Mouse (Mus musculus) neural tube, embryonic 12.5 days (tissue): Measurements from ENCODE around the gene Jrkl. TPM values are rescaled to one million over a fixed set of nuclear protein-coding genes. Genes with fewer than 3 reads are reported as not detected.

Experiments used
- ATAC-seq: fragments of 200-750 bp; cut with Nextera tagmentation; 2 replicates; pipeline ENCODE4 v1.8.0; 2017; ENCODE audit warnings: low read depth, mild to moderate bottlenecking, moderate TSS enrichment, moderate library complexity; ENCODE audit not compliant: low FRiP score
- H3K27ac ChIP-seq: fragments of 300-500 bp; sonication (generic); 2 replicates; pipeline ENCODE4 v1.5.1; 2016
- H3K27me3 ChIP-seq: fragments of 300-500 bp; sonication (generic); replicated peaks from 2 replicates; pipeline ENCODE4 v1.6.1; 2016; ENCODE audit warnings: mild to moderate bottlenecking
- H3K36me3 ChIP-seq: fragments of 300-500 bp; sonication (generic); 2 replicates; pipeline ENCODE4 v1.6.1; 2016; ENCODE audit warnings: mild to moderate bottlenecking
- H3K4me1 ChIP-seq: fragments of 300-500 bp; sonication (generic); 2 replicates; pipeline ENCODE4 v1.6.1; 2016
- H3K4me2 ChIP-seq: fragments of 300-500 bp; sonication (generic); replicated peaks from 2 replicates; pipeline ENCODE4 v1.6.1; 2016; ENCODE audit warnings: mild to moderate bottlenecking
- H3K4me3 ChIP-seq: fragments of 300-500 bp; sonication (generic); 2 replicates; pipeline ENCODE4 v1.5.1; 2016
- H3K9ac ChIP-seq: fragments of 300-500 bp; sonication (generic); 2 replicates; pipeline ENCODE4 v1.6.1; 2016; ENCODE audit warnings: mild to moderate bottlenecking
- H3K9me3 ChIP-seq: fragments of 300-500 bp; sonication (generic); 2 replicates; pipeline ENCODE4 v1.6.1; 2016; ENCODE audit warnings: mild to moderate bottlenecking
- WGBS: fragments of 180-500 bp; shearing (Covaris S2); methylation state at CpG from one replicate; pipeline ENCODE4 v1.1.7; 2016; 5-methylcytosine and 5-hydroxymethylcytosine counted together
- polyA plus RNA-seq: library from polyadenylated mRNA; unstranded; fragments of >200 nt; fragmentation: Nextera tagmentation; extraction: Ambion mirVana; gene quantifications from 2 replicates; pipeline ENCODE4 v1.2.1, GENCODE M21; 2016

Jrkl gene
- polyA plus RNA-seq, 1 experiment from 2014 or later: 14.6 TPM

DNA sequence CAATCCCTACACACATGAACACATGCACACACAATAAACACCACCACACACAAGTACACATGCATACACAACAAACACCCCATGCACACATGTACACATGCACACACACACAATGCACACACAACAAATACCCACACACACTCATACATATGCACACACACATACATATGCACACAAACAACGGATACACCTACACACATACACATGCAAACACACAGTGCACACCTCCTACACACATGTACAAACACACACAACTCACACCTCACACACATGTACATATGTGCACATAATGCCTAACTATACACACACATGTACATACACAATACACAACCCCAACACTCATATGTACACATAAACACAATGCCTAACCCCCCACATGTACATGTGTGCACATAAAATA lies 19.8 kb downstream of the Jrkl start:
- ATAC-seq: no peak
- Histone ChIP-seq H3K9me3 (no peaks in the 10 kb centered on the region), H3K27ac (no peak overlapping the region), H3K27me3 (no peaks in the 10 kb centered on the region), H3K4me3 (no peak overlapping the region), H3K4me2 (no peak overlapping the region), H3K4me1 (no peaks in the 10 kb centered on the region), H3K36me3 (no peaks in the 10 kb centered on the region), H3K9ac (no peak overlapping the region)
- WGBS: 81% methylated on average over 1 of the region's 1 CpGs

- H3K4me1 ChIP-seq: no peaks in the 10 kb centered on the region
- no peaks in the 10 kb centered on the region for H3K9me3 ChIP-seq
- H3K9ac ChIP-seq: no peak overlapping the region
- ATAC-seq: no peak
- 41% methylated on average over 2 of the region's 2 CpGs for WGBS
- H3K36me3 ChIP-seq: no peaks in the 10 kb centered on the region
- no peak overlapping the region for H3K4me2 ChIP-seq
- no peaks in the 10 kb centered on the region for H3K27me3 ChIP-seq
- H3K27ac ChIP-seq: no peak overlapping the region
- H3K4me3 ChIP-seq: no peak overlapping the region
Measured at GRCm38 (mm10) chr9:13206369-13206768, 39.3 kb downstream of the Jrkl start.

DNA sequence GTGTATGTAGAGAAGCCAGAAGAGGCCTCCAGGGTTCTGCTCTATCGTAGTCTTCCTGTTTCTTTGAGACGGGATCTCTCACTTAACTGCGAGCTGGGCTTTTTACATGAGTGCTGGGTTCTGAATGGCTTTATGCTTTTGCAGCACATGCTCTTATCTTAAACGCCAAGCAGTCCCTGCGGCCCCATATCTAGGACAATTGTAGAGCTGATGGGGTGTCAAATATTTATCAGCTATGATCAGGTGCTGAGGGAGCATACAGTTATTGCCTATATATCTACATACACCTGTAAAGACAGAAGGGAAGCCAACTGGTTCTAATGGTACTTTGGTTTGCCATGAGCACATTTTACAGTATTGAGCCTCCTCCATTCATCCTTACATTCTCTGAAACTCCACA lies 41.9 kb downstream of the Jrkl start:
- Histone ChIP-seq H3K9ac (no peak overlapping the region), H3K4me3 (no peak overlapping the region), H3K27ac (no peak overlapping the region), H3K4me2 (no peak overlapping the region), H3K4me1 (no peaks in the 10 kb centered on the region), H3K36me3 (no peaks in the 10 kb centered on the region), H3K27me3 (no peaks in the 10 kb centered on the region), H3K9me3 (no peaks in the 10 kb centered on the region)
- no peak for ATAC-seq
- 90% methylated on average over 5 of the region's 5 CpGs for WGBS

GRCm38 (mm10) chr9:13203109-13203508 lies 42.5 kb downstream of the Jrkl start:
- Histone ChIP-seq H3K27me3 (no peaks in the 10 kb centered on the region), H3K4me2 (no peak overlapping the region), H3K9me3 (no peaks in the 10 kb centered on the region), H3K4me1 (no peaks in the 10 kb centered on the region), H3K4me3 (no peak overlapping the region), H3K36me3 (no peaks in the 10 kb centered on the region), H3K9ac (no peak overlapping the region), H3K27ac (no peak overlapping the region)
- 95% methylated on average over 1 of the region's 1 CpGs for WGBS
- no peak for ATAC-seq

GRCm38 (mm10) chr9:13200079-13200478 lies 45.5 kb downstream of the Jrkl start:
- Histone ChIP-seq H3K9ac (no peak overlapping the region), H3K4me3 (no peak overlapping the region), H3K4me1 (no peaks in the 10 kb centered on the region), H3K27ac (no peak overlapping the region), H3K9me3 (no peaks in the 10 kb centered on the region), H3K4me2 (no peak overlapping the region), H3K36me3 (no peaks in the 10 kb centered on the region), H3K27me3 (no peaks in the 10 kb centered on the region)
- 82% methylated on average over 3 of the region's 3 CpGs for WGBS
- ATAC-seq: no peak

DNA sequence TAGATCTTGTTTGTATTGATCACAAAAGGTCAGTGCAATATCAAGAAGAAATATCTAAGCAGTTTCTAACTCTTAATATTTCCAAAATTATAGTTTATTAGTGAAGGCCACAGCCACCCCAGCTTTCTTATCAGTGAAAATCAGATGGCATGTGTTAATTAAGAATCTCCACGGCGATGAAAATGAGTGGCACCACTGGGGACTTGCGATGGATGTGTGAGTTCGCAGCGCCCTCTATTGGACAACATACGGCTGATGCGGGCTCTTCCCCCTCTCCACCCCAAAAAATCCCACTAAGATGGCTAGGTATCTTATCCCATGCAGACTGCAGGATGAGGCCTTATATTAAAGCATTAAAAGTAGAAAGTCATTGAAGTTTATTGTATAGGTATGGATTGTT lies 49.9 kb downstream of the Jrkl start:
- no peaks in the 10 kb centered on the region for H3K4me1 ChIP-seq
- 4% methylated on average over 7 of the region's 7 CpGs for WGBS
- ATAC-seq: peak; percentile 79
- no peaks in the 10 kb centered on the region for H3K9me3 ChIP-seq
- H3K27ac ChIP-seq: no peak overlapping the region
- no peak overlapping the region for H3K9ac ChIP-seq
- H3K27me3 ChIP-seq: no peaks in the 10 kb centered on the region
- 0 out of 2 replicates have a peak overlapping the region, but pooled peaks have one; percentile 33 for H3K4me2 ChIP-seq
- no peak overlapping the region for H3K4me3 ChIP-seq
- no peaks in the 10 kb centered on the region for H3K36me3 ChIP-seq

GRCm38 (mm10) chr9:13195268-13195667 lies 50.4 kb downstream of the Jrkl start:
- Histone ChIP-seq H3K27me3 (no peaks in the 10 kb centered on the region), H3K27ac (no peak overlapping the region), H3K4me2 (no peak overlapping the region), H3K4me3 (no peak overlapping the region), H3K36me3 (no peaks in the 10 kb centered on the region), H3K9me3 (no peaks in the 10 kb centered on the region), H3K9ac (no peak overlapping the region), H3K4me1 (no peaks in the 10 kb centered on the region)
- 4% methylated on average over 4 of the region's 4 CpGs for WGBS
- peak; percentile 80 for ATAC-seq

- 88% methylated on average over 4 of the region's 4 CpGs for WGBS
- H3K9ac ChIP-seq: no peak overlapping the region
- no peaks in the 10 kb centered on the region for H3K36me3 ChIP-seq
- ATAC-seq: no peak
- no peaks in the 10 kb centered on the region for H3K27me3 ChIP-seq
- no peak overlapping the region for H3K4me3 ChIP-seq
- no peaks in the 10 kb centered on the region for H3K9me3 ChIP-seq
- H3K4me2 ChIP-seq: no peak overlapping the region
- no peak overlapping the region for H3K27ac ChIP-seq
- no peaks in the 10 kb centered on the region for H3K4me1 ChIP-seq
Measured at GRCm38 (mm10) chr9:13194619-13195018, 51.0 kb downstream of the Jrkl start.

Other genes with a start within 250 kb of the Jrkl start
- 13.4 and 14.4 TPM in 2 replicates for gene Ccdc82, start 1.1 kb upstream of the Jrkl start, polyA plus RNA-seq
- 13.9 and 14.3 TPM in 2 replicates for gene Maml2, start 52.1 kb upstream of the Jrkl start, polyA plus RNA-seq
- gene Gm17571, start 200.9 kb upstream of the Jrkl start, polyA plus RNA-seq: not detected in 2 replicates